Comparison of ENCODE assay signal across 17 mouse cellular contexts in genomic region chr19:44696059-44696712, GRCm38 (mm10). TPM values are rescaled to one million over a fixed set of nuclear protein-coding genes. Genes with fewer than 3 reads are reported as not detected.
DNase-seq lines count a peak whose midpoint lies in the region; ATAC-seq lines count a peak whose summit lies in the region.
"Had no signal": no experiment of that assay in that cellular context is flagged by ENCODE, and none has a peak within 500 bp of the region (broad histone marks: within the 10 kb centered on the region; RNA-seq: fewer than 3 reads in every experiment).

No protein-coding gene starts in this region.

- peak; percentile 15; the same call in 1 of the 2 replicates for ATAC-seq in forebrain, embryonic 14.5 days
- ATAC-seq in midbrain, embryonic 13.5 days: no peak
- no peak for ATAC-seq in liver, embryonic 11.5 days (replicated peaks; ENCODE audit: low FRiP score)
- ATAC-seq: intestine, postnatal 0 days had no signal

- no peak overlapping the region for H3K4me3 ChIP-seq in forebrain, embryonic 14.5 days (ENCODE audit: low read depth, low read length)
- H3K4me3 ChIP-seq in midbrain, embryonic 13.5 days (replicated peaks): no peak overlapping the region
- no peak overlapping the region for H3K4me3 ChIP-seq in liver, embryonic 11.5 days (ENCODE audit: low read depth, low read length)
- H3K4me3 ChIP-seq: gastrocnemius, adult 2 months; liver, embryonic 15.5 days had no signal

- H3K27me3 ChIP-seq in forebrain, embryonic 14.5 days (replicated peaks; ENCODE audit: control insufficient read depth, insufficient read depth, low read length): peaks cover 38% of the 10 kb centered on the region
- peaks cover 81% of the 10 kb centered on the region for H3K27me3 ChIP-seq in midbrain, embryonic 13.5 days
- peaks cover 86% of the 10 kb centered on the region for H3K27me3 ChIP-seq in liver, embryonic 11.5 days (replicated peaks; ENCODE audit: control insufficient read depth, insufficient read depth, low read length)

- no peaks in the 10 kb centered on the region for H3K36me3 ChIP-seq in forebrain, embryonic 14.5 days (ENCODE audit: control insufficient read depth, insufficient read depth, low read length)
- H3K36me3 ChIP-seq in midbrain, embryonic 13.5 days: no peaks in the 10 kb centered on the region
- H3K36me3 ChIP-seq in liver, embryonic 11.5 days (ENCODE audit: control insufficient read depth, insufficient read depth, low read length): no peaks in the 10 kb centered on the region
- H3K36me3 ChIP-seq: liver, embryonic 15.5 days had no signal

- H3K9me3 ChIP-seq in forebrain, embryonic 14.5 days (replicated peaks; ENCODE audit: control insufficient read depth, low read length): no peaks in the 10 kb centered on the region
- no peaks in the 10 kb centered on the region for H3K9me3 ChIP-seq in midbrain, embryonic 13.5 days
- H3K9me3 ChIP-seq in liver, embryonic 11.5 days (ENCODE audit: control insufficient read depth, low read length): no peaks in the 10 kb centered on the region
- H3K9me3 ChIP-seq: liver, embryonic 15.5 days had no signal

- H3K4me1 ChIP-seq in forebrain, embryonic 14.5 days (ENCODE audit: control insufficient read depth, insufficient read depth, low read length): peaks cover 10% of the 10 kb centered on the region
- H3K4me1 ChIP-seq in midbrain, embryonic 13.5 days (replicated peaks): peaks cover 50% of the 10 kb centered on the region
- no peaks in the 10 kb centered on the region; the same call in 1 of the 2 replicates for H3K4me1 ChIP-seq in liver, embryonic 11.5 days (replicated peaks; ENCODE audit: control insufficient read depth, insufficient read depth, low read length)
- H3K4me1 ChIP-seq: liver, embryonic 15.5 days had no signal

- peak overlapping the region; percentile 68 for H3K27ac ChIP-seq in forebrain, embryonic 14.5 days (ENCODE audit: low read depth, low read length)
- H3K27ac ChIP-seq in midbrain, embryonic 13.5 days: peak overlapping the region; percentile 64
- H3K27ac ChIP-seq in liver, embryonic 11.5 days (ENCODE audit: low read depth, low read length): no peak overlapping the region
- H3K27ac ChIP-seq: gastrocnemius, adult 2 months; liver, embryonic 15.5 days; stomach, postnatal 0 days had no signal

- DNase-seq in retina, postnatal 1 day: peak; percentile 43
- DNase-seq in retina, embryonic 14.5 days (ENCODE audit: low spot score): no peak
- no peak for DNase-seq in forebrain, embryonic 14.5 days (ENCODE audit: low spot score)
- no peak for DNase-seq in liver, embryonic 11.5 days (ENCODE audit: low spot score)
- DNase-seq in ovary, adult 18-20 months (ENCODE audit: low spot score): no peak
- DNase-seq in cerebellum, postnatal 25 days: no peak
- DNase-seq: cerebellum, adult 2 months; gastrocnemius, adult 2 months; heart, postnatal 14 days; kidney, postnatal 14 days; lung, postnatal 36 days; right cerebral cortex, adult 18-20 months had no signal

- H3K9ac ChIP-seq in forebrain, embryonic 14.5 days (ENCODE audit: low read length): peak overlapping the region; percentile 46
- 0 out of 2 replicates have a peak overlapping the region, but pooled peaks have one; percentile 2 for H3K9ac ChIP-seq in midbrain, embryonic 13.5 days (replicated peaks)
- no peak overlapping the region for H3K9ac ChIP-seq in liver, embryonic 11.5 days (ENCODE audit: low read depth, low read length)
- H3K9ac ChIP-seq: liver, embryonic 15.5 days had no signal

- WGBS in forebrain, embryonic 14.5 days: 4% methylated on average over 8 of the region's 8 CpGs
- 4% methylated on average over 8 of the region's 8 CpGs for WGBS in midbrain, embryonic 13.5 days
- WGBS in liver, embryonic 11.5 days: 9% methylated on average over 8 of the region's 8 CpGs

- H3K4me2 ChIP-seq in forebrain, embryonic 14.5 days (ENCODE audit: low read length): no peak overlapping the region
- H3K4me2 ChIP-seq in midbrain, embryonic 13.5 days (replicated peaks): peak overlapping the region; percentile 9
- H3K4me2 ChIP-seq in liver, embryonic 11.5 days: no peak overlapping the region
- H3K4me2 ChIP-seq: liver, embryonic 15.5 days had no signal

RNA-seq across cellular contexts. Expression of gene Pax2, which starts 59.7 kb away (rescaled TPM):
- 0.09 TPM in 1 of 2 replicates, not detected in the other for polyA plus RNA-seq in forebrain, embryonic 14.5 days (2014; fragmentation: Nextera tagmentation; extraction: Ambion mirVana)
- polyA plus RNA-seq in midbrain, embryonic 13.5 days (2015; fragmentation: Nextera tagmentation; extraction: Ambion mirVana): 0.63 and 1.0 TPM in 2 replicates
- polyA plus RNA-seq in liver, embryonic 11.5 days (2014; fragmentation: Nextera tagmentation; extraction: Ambion mirVana): not detected in 2 replicates
- polyA plus RNA-seq: intestine, postnatal 0 days; liver, embryonic 15.5 days; spleen, adult 2 months; stomach, postnatal 0 days had no signal
